Mouse (Mus musculus): ENCODE results near the gene Suco. TPM values are rescaled to one million over a fixed set of nuclear protein-coding genes. Genes with fewer than 3 reads are reported as not detected.

Suco gene
- total and polyA plus RNA-seq, 2 experiments from 2014 or later = 10.0 to 17.0 TPM

GRCm38 (mm10) chr1:161888823-161889222 is 12.3 kb upstream of the Suco start:
- no peak for TF ChIP-seq EP300 (IDR thresholded peaks at IDR 0.05; ENCODE audit: low read depth)
- TF ChIP-seq CTCF (IDR thresholded peaks at IDR 0.05; ENCODE audit: low read depth) = no peak
- H3K27me3 ChIP-seq (ENCODE audit: control insufficient read depth, insufficient read depth, low read length) = no peaks in the 10 kb centered on the region
- H3K4me1 ChIP-seq (ENCODE audit: control insufficient read depth, insufficient read depth) = no peaks in the 10 kb centered on the region
- H3K4me3 ChIP-seq (ENCODE audit: low read depth, low read length) = no peak overlapping the region
- WGBS = 88% methylated on average over 3 of the region's 3 CpGs
- DNase-seq (ENCODE audit: low spot score) (no peak), ATAC-seq (ENCODE audit: insufficient read depth, low read depth) (no peak)
- no peak overlapping the region for H3K27ac ChIP-seq (ENCODE audit: low read depth)
- no peaks in the 10 kb centered on the region for H3K9me3 ChIP-seq (replicated peaks; ENCODE audit: control insufficient read depth, low read length)
- no peak overlapping the region for H3K4me2 ChIP-seq (ENCODE audit: low read depth, low read length)
- H3K36me3 ChIP-seq (replicated peaks; ENCODE audit: control insufficient read depth, insufficient read depth, low read length) = no peaks in the 10 kb centered on the region
- no peak overlapping the region for H3K9ac ChIP-seq (replicated peaks; ENCODE audit: low read depth, low read length)

DNA sequence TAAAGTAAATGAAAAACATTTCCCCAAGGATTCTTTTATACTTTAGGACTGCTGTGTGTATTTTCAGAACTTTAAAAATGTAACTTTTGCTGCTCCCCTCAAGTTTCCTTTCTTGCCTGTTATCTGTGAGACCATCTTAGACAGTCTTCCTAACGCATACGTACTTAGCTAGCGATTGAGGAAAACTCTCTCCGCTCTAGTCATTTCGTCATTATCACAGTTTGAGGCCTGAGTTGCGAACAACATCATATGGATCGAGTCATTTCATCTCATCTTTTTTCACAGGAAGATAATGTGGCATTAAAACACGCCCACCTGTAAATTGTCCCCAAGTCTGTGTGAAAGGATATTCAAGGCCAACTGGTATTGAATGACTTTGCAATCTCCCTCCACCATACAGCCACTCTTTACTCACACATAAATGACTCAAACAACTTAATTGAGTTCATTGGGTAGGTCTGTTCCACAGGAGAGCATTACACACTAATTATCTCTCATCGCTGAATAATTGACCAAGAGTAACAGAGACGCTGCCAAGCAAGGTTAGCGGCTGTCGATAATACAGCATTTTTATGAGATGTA is 11.3 kb upstream of the Suco start:
- WGBS = 88% methylated on average over 12 of the region's 12 CpGs
- no peak overlapping the region for H3K4me2 ChIP-seq (ENCODE audit: low read depth, low read length)

GRCm38 (mm10) chr1:161885762-161886161 is 9.3 kb upstream of the Suco start:
- no peaks in the 10 kb centered on the region for H3K4me1 ChIP-seq (ENCODE audit: control insufficient read depth, insufficient read depth)
- DNase-seq (ENCODE audit: low spot score) = no peak
- no peak overlapping the region for H3K9ac ChIP-seq (replicated peaks; ENCODE audit: low read depth, low read length)
- TF ChIP-seq CTCF (IDR thresholded peaks at IDR 0.05; ENCODE audit: low read depth) = no peak
- no peak for TF ChIP-seq EP300 (IDR thresholded peaks at IDR 0.05; ENCODE audit: low read depth)
- no peaks in the 10 kb centered on the region for H3K9me3 ChIP-seq (replicated peaks; ENCODE audit: control insufficient read depth, low read length)
- 82% methylated on average over 1 of the region's 1 CpGs for WGBS
- no peak overlapping the region for H3K4me3 ChIP-seq (ENCODE audit: low read depth, low read length)
- no peaks in the 10 kb centered on the region for H3K27me3 ChIP-seq (ENCODE audit: control insufficient read depth, insufficient read depth, low read length)
- H3K36me3 ChIP-seq (replicated peaks; ENCODE audit: control insufficient read depth, insufficient read depth, low read length) = no peaks in the 10 kb centered on the region
- no peak for ATAC-seq (ENCODE audit: insufficient read depth, low read depth)
- H3K4me2 ChIP-seq (ENCODE audit: low read depth, low read length) = no peak overlapping the region
- no peak overlapping the region for H3K27ac ChIP-seq (ENCODE audit: low read depth)

More for the DNA sequence above, 11.3 kb upstream of the Suco start:
- H3K4me3 ChIP-seq (ENCODE audit: low read depth, low read length) = no peak overlapping the region
- H3K27ac ChIP-seq (ENCODE audit: low read depth) = no peak overlapping the region
- ATAC-seq (ENCODE audit: insufficient read depth, low read depth) (no peak), DNase-seq (ENCODE audit: low spot score) (no peak)
- H3K4me1 ChIP-seq (ENCODE audit: control insufficient read depth, insufficient read depth) = no peaks in the 10 kb centered on the region
- H3K36me3 ChIP-seq (replicated peaks; ENCODE audit: control insufficient read depth, insufficient read depth, low read length) = no peaks in the 10 kb centered on the region
- no peaks in the 10 kb centered on the region for H3K27me3 ChIP-seq (ENCODE audit: control insufficient read depth, insufficient read depth, low read length)
- no peak for TF ChIP-seq CTCF (IDR thresholded peaks at IDR 0.05; ENCODE audit: low read depth)
- no peak for TF ChIP-seq EP300 (IDR thresholded peaks at IDR 0.05; ENCODE audit: low read depth)
- H3K9me3 ChIP-seq (replicated peaks; ENCODE audit: control insufficient read depth, low read length) = no peaks in the 10 kb centered on the region
- H3K9ac ChIP-seq (replicated peaks; ENCODE audit: low read depth, low read length) = no peak overlapping the region

- peak overlapping the region; percentile 96; the same call in 1 of the 2 replicates for H3K27ac ChIP-seq (ENCODE audit: low read depth)
- H3K4me2 ChIP-seq (ENCODE audit: low read depth, low read length) = peak overlapping the region; percentile 65
- no peaks in the 10 kb centered on the region for H3K9me3 ChIP-seq (replicated peaks; ENCODE audit: control insufficient read depth, low read length)
- H3K36me3 ChIP-seq (replicated peaks; ENCODE audit: control insufficient read depth, insufficient read depth, low read length) = no peaks in the 10 kb centered on the region
- peaks cover 22% of the 10 kb centered on the region for H3K4me1 ChIP-seq (ENCODE audit: control insufficient read depth, insufficient read depth)
- no peak for ATAC-seq (ENCODE audit: insufficient read depth, low read depth)
- H3K4me3 ChIP-seq (ENCODE audit: low read depth, low read length) = peak overlapping the region; percentile 87
- H3K9ac ChIP-seq (replicated peaks; ENCODE audit: low read depth, low read length) = peak overlapping the region; percentile 52
- no peaks in the 10 kb centered on the region for H3K27me3 ChIP-seq (ENCODE audit: control insufficient read depth, insufficient read depth, low read length)
- WGBS = 26% methylated on average over 5 of the region's 5 CpGs
- TF ChIP-seq CTCF (IDR thresholded peaks at IDR 0.05; ENCODE audit: low read depth) (no peak), EP300 (IDR thresholded peaks at IDR 0.05; ENCODE audit: low read depth) (no peak)
- DNase-seq (ENCODE audit: low spot score) = no peak
Observed at GRCm38 (mm10) chr1:161877580-161878142, 1.2 kb upstream of the Suco start.

GRCm38 (mm10) chr1:161875706-161876552 is 553 bp downstream of the Suco start:
- Histone ChIP-seq H3K9me3 (replicated peaks; ENCODE audit: control insufficient read depth, low read length) (no peaks in the 10 kb centered on the region), H3K27me3 (ENCODE audit: control insufficient read depth, insufficient read depth, low read length) (no peaks in the 10 kb centered on the region), H3K4me3 (ENCODE audit: low read depth, low read length) (peak overlapping the region; percentile 87), H3K9ac (replicated peaks; ENCODE audit: low read depth, low read length) (peak overlapping the region; percentile 81), H3K27ac (ENCODE audit: low read depth) (peak overlapping the region; percentile 96), H3K4me2 (ENCODE audit: low read depth, low read length) (peak overlapping the region; percentile 79), H3K36me3 (replicated peaks; ENCODE audit: control insufficient read depth, insufficient read depth, low read length) (no peaks in the 10 kb centered on the region), H3K4me1 (ENCODE audit: control insufficient read depth, insufficient read depth) (peaks cover 22% of the 10 kb centered on the region)
- WGBS = under 1% methylated on average over 34 of the region's 34 CpGs
- TF ChIP-seq CTCF (IDR thresholded peaks at IDR 0.05; ENCODE audit: low read depth) = peak; percentile 27
- no peak for TF ChIP-seq EP300 (IDR thresholded peaks at IDR 0.05; ENCODE audit: low read depth)
- DNase-seq (ENCODE audit: low spot score) (peak; percentile 31), ATAC-seq (ENCODE audit: insufficient read depth, low read depth) (peak; percentile 16)
